Mouse (Mus musculus) G1E (cell line): Measurements from ENCODE around the gene Paqr8.

Source experiments
- CTCF ChIP-seq: IDR thresholded peaks from 2 replicates; pipeline ENCODE4 v1.5.1; 2012; ENCODE audit warnings: low read depth, low read length, inconsistent platforms, mixed read lengths
- GATA1 ChIP-seq: IDR thresholded peaks from 2 replicates; pipeline ENCODE4 v1.6.1; 2012; ENCODE audit warnings: borderline replicate concordance, low read length, inconsistent platforms, mixed read lengths
- GATA2 ChIP-seq: IDR thresholded peaks from 2 replicates; pipeline ENCODE4 v1.6.1; 2012; ENCODE audit warnings: low read depth, low read length, inconsistent platforms, borderline replicate concordance

DNA sequence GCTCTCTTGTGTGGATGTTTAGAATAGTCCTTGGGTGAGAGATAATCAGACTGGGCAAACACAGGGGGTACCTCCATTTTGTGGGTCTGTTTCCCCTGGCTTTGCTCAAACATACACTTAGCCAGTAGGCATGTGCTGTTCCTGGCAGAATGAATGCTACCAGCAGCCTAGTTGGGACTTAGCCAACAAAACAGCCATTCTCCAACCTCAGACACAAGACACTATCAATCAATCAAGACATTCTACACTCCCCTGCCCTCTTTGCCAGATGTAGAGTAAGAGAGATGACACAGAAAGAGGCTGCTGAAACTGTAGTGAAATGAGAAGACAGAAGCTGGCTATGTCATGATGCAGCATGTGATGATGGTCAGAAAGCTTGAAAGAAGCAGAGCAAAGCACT, 13.1 kb upstream of the Paqr8 start:
- TF ChIP-seq CTCF (no peak), GATA1 (no peak), GATA2 (no peak)
